In genomic region chr7:142663151-142663550, GRCm38 (mm10) we compare ENCODE assay signal across 16 mouse cellular contexts. TPM values are rescaled to one million over a fixed set of nuclear protein-coding genes. Genes with fewer than 3 reads are reported as not detected.
DNase-seq lines count a peak whose midpoint lies in the region; ATAC-seq and TF ChIP-seq lines count a peak whose summit lies in the region.
"Had no signal": no experiment of that assay in that cellular context is flagged by ENCODE, and none has a peak within 500 bp of the region (broad histone marks: within the 10 kb centered on the region; RNA-seq: fewer than 3 reads in every experiment).

No protein-coding gene starts in this region.

- peaks cover 86% of the 10 kb centered on the region for H3K27me3 ChIP-seq in kidney, embryonic 15.5 days
- H3K27me3 ChIP-seq in embryonic facial prominence, embryonic 11.5 days (ENCODE audit: control insufficient read depth, insufficient read depth, low read length), result peaks cover 59% of the 10 kb centered on the region
- peaks cover 59% of the 10 kb centered on the region for H3K27me3 ChIP-seq in limb, embryonic 14.5 days (ENCODE audit: control insufficient read depth, insufficient read depth, low read length)

- H3K36me3 ChIP-seq in kidney, embryonic 15.5 days, result peaks cover 9% of the 10 kb centered on the region
- no peaks in the 10 kb centered on the region for H3K36me3 ChIP-seq in embryonic facial prominence, embryonic 11.5 days (replicated peaks; ENCODE audit: control insufficient read depth, insufficient read depth, low read depth, low read length)
- H3K36me3 ChIP-seq in limb, embryonic 14.5 days (ENCODE audit: control insufficient read depth, insufficient read depth, low read length), result peaks cover 19% of the 10 kb centered on the region
- H3K36me3 ChIP-seq: midbrain, embryonic 12.5 days had no signal

- peak; percentile 31 for DNase-seq in embryo, embryonic 9.5 days (ENCODE audit: extremely low spot score)
- DNase-seq in embryo, embryonic 10 days (ENCODE audit: low spot score), result no peak
- no peak for DNase-seq in kidney, postnatal 25 days
- DNase-seq in embryonic facial prominence, embryonic 11.5 days (ENCODE audit: low spot score), result no peak
- DNase-seq in limb, embryonic 14.5 days (ENCODE audit: low spot score), result no peak
- DNase-seq in urinary bladder, postnatal 10 days (ENCODE audit: low spot score), result no peak
- no peak for DNase-seq in adrenal gland, adult 8-10 months
- DNase-seq: cerebellum, adult 9-11 months; thymus, adult 18-20 months had no signal

- WGBS in kidney, embryonic 15.5 days, result 25% methylated on average over 5 of the region's 5 CpGs
- 7% methylated on average over 5 of the region's 5 CpGs for WGBS in embryonic facial prominence, embryonic 11.5 days
- 16% methylated on average over 5 of the region's 5 CpGs for WGBS in limb, embryonic 14.5 days

- no peaks in the 10 kb centered on the region for H3K9me3 ChIP-seq in kidney, embryonic 15.5 days (replicated peaks)
- H3K9me3 ChIP-seq in embryonic facial prominence, embryonic 11.5 days (replicated peaks; ENCODE audit: control insufficient read depth, low read length), result no peaks in the 10 kb centered on the region
- no peaks in the 10 kb centered on the region for H3K9me3 ChIP-seq in limb, embryonic 14.5 days (ENCODE audit: control insufficient read depth, low read length)

- no peak overlapping the region for H3K9ac ChIP-seq in kidney, embryonic 15.5 days
- peak overlapping the region; percentile 26; the same call in 1 of the 2 replicates for H3K9ac ChIP-seq in embryonic facial prominence, embryonic 11.5 days (replicated peaks; ENCODE audit: low read length)
- H3K9ac ChIP-seq in limb, embryonic 14.5 days (ENCODE audit: low read depth, low read length, severe bottlenecking), result peak overlapping the region; percentile 96
- H3K9ac ChIP-seq: hindbrain, embryonic 14.5 days; midbrain, embryonic 12.5 days had no signal

- peak overlapping the region; percentile 45 for H3K4me3 ChIP-seq in kidney, embryonic 15.5 days (replicated peaks)
- H3K4me3 ChIP-seq in embryonic facial prominence, embryonic 11.5 days (ENCODE audit: low read depth, low read length), result 0 out of 2 replicates have a peak overlapping the region, but pooled peaks have one; percentile 5
- H3K4me3 ChIP-seq in limb, embryonic 14.5 days (replicated peaks; ENCODE audit: low read length), result peak overlapping the region; percentile 71
- H3K4me3 ChIP-seq: erythroblast, embryonic 14.5 days had no signal

- no peak for ATAC-seq in kidney, embryonic 15.5 days (replicated peaks; ENCODE audit: low FRiP score)
- no peak for ATAC-seq in embryonic facial prominence, embryonic 11.5 days (replicated peaks; ENCODE audit: insufficient number of reproducible peaks, low FRiP score, low TSS enrichment, low read depth)
- ATAC-seq in limb, embryonic 14.5 days (ENCODE audit: low FRiP score, low read depth), result no peak

- peaks cover 54% of the 10 kb centered on the region for H3K4me1 ChIP-seq in kidney, embryonic 15.5 days
- H3K4me1 ChIP-seq in embryonic facial prominence, embryonic 11.5 days (ENCODE audit: control insufficient read depth, insufficient read depth, low read length), result peaks cover 2% of the 10 kb centered on the region; the same call in 1 of the 2 replicates
- peaks cover 3% of the 10 kb centered on the region; the same call in 1 of the 2 replicates for H3K4me1 ChIP-seq in limb, embryonic 14.5 days (ENCODE audit: control insufficient read depth, insufficient read depth, low read length)

- H3K4me2 ChIP-seq in kidney, embryonic 15.5 days, result peak overlapping the region; percentile 78
- H3K4me2 ChIP-seq in embryonic facial prominence, embryonic 11.5 days (ENCODE audit: low read depth, low read length), result 0 out of 2 replicates have a peak overlapping the region, but pooled peaks have one; percentile 1
- peak overlapping the region; percentile 67 for H3K4me2 ChIP-seq in limb, embryonic 14.5 days (replicated peaks; ENCODE audit: low read depth, low read length, severe bottlenecking)

- no peak for TF ChIP-seq POLR2A in limb, embryonic 14.5 days (IDR thresholded peaks at IDR 0.05; ENCODE audit: borderline replicate concordance, extremely low read depth, insufficient read depth, insufficient read length)

- no peak overlapping the region for H3K27ac ChIP-seq in kidney, embryonic 15.5 days
- no peak overlapping the region for H3K27ac ChIP-seq in embryonic facial prominence, embryonic 11.5 days (replicated peaks; ENCODE audit: low read depth, low read length)
- peak overlapping the region; percentile 96 for H3K27ac ChIP-seq in limb, embryonic 14.5 days (replicated peaks; ENCODE audit: low read depth, low read length)
- H3K27ac ChIP-seq: hindbrain, embryonic 14.5 days; midbrain, embryonic 12.5 days had no signal

RNA-seq across cellular contexts. Expression of gene Igf2, which starts 3.5 kb away (rescaled TPM):
- 693 and 696 TPM in 2 replicates for polyA plus RNA-seq in kidney, embryonic 15.5 days (2015; fragmentation: Nextera tagmentation; extraction: Ambion mirVana)
- polyA plus RNA-seq in embryonic facial prominence, embryonic 11.5 days (2014; fragmentation: Nextera tagmentation; extraction: Ambion mirVana), result 313 and 355 TPM in 2 replicates
- polyA plus RNA-seq in limb, embryonic 14.5 days (2012; rRNA removed), result 4,240 and 5,416 TPM in 2 replicates
- 1,472 and 1,504 TPM in 2 replicates for polyA plus RNA-seq in limb, embryonic 14.5 days (2014; fragmentation: Nextera tagmentation; extraction: Ambion mirVana)
- 10 to 100 TPM; 17.1 to 37.9 (median 21.7) TPM for total RNA-seq in adrenal gland, adult 8-10 months (2022)

RNA-seq across cellular contexts. Expression of gene Gm49394, which starts 6.6 kb away (rescaled TPM):
- not detected in 2 replicates for polyA plus RNA-seq in kidney, embryonic 15.5 days (2015; fragmentation: Nextera tagmentation; extraction: Ambion mirVana)
- 0.08 TPM in 1 of 2 replicates, not detected in the other for polyA plus RNA-seq in embryonic facial prominence, embryonic 11.5 days (2014; fragmentation: Nextera tagmentation; extraction: Ambion mirVana)
- polyA plus RNA-seq in limb, embryonic 14.5 days (2012; rRNA removed), result 1.4 and 2.8 TPM in 2 replicates
- 0.19 and 0.41 TPM in 2 replicates for polyA plus RNA-seq in limb, embryonic 14.5 days (2014; fragmentation: Nextera tagmentation; extraction: Ambion mirVana)
- total RNA-seq in adrenal gland, adult 8-10 months (2022), result not detected
- total RNA-seq: gastrocnemius, adult 18-20 months; liver, adult 2 months had no signal
- polyA plus RNA-seq: hindbrain, embryonic 14.5 days; large intestine, adult 2 months; liver, adult 2 months; midbrain, embryonic 12.5 days had no signal

Comparison
In these comparisons a context has a peak if more than half of its experiments do, and no peak if none do; other contexts are left out.
1. H3K4me2 ChIP-seq: peak in every context shown above with its lines; median percentile 78 in kidney, embryonic 15.5 days; 67 in limb, embryonic 14.5 days; 1 in embryonic facial prominence, embryonic 11.5 days.
2. H3K4me3 ChIP-seq: peak in every context shown above with its lines; median percentile 71 in limb, embryonic 14.5 days; 45 in kidney, embryonic 15.5 days; 5 in embryonic facial prominence, embryonic 11.5 days.